Mouse (Mus musculus): Measurements from ENCODE around the gene Slc13a2. TPM values are rescaled to one million over a fixed set of nuclear protein-coding genes. Genes with fewer than 3 reads are reported as not detected.

The Slc13a2 gene
- polyA plus RNA-seq, 1 experiment from 2014 or later = not detected

DNA sequence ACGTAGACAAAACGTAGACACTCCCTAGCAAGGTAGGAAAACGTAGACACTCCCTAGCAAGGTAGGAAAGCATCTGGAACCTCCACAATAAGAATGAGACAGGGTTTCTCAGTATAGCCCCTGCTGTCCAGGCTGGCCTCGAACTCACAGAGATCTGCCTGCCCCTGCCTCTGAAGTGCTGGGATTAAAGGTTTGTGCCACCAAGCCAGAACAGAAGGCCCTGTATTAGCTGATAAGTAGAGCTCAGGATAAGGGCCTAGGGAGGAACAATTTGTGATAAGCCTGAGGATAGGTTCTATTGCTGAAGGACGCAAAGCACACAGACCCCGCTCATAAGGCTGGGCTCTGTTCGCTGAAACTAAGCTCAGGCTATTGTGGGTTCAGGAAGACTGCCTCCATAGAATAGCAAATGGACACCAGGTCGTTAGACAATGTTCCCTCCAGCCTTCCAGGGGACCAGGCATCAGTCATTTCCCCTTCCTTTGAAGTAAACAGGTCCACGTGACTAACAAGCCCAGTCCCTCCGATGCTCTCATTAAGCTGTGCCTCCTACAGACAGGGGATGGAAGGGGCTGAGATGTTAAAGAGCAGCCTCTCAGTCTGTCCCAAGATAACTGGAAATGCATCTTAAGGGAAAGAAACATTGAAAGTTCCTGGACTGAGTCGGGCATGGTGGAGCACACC, 8.3 kb upstream of the Slc13a2 start:
- H3K4me3 ChIP-seq = no peak overlapping the region
- H3K4me1 ChIP-seq = peaks cover under 1% of the 10 kb centered on the region; the same call in 1 of the 2 replicates
- no peak for ATAC-seq (ENCODE audit: low FRiP score, low read depth)
- no peak overlapping the region for H3K27ac ChIP-seq
- no peaks in the 10 kb centered on the region for H3K9me3 ChIP-seq
- no peaks in the 10 kb centered on the region for H3K27me3 ChIP-seq
- H3K4me2 ChIP-seq (replicated peaks) = no peak overlapping the region
- no peaks in the 10 kb centered on the region for H3K36me3 ChIP-seq
- WGBS = 44% methylated on average over 11 of the region's 11 CpGs
- H3K9ac ChIP-seq = no peak overlapping the region

DNA sequence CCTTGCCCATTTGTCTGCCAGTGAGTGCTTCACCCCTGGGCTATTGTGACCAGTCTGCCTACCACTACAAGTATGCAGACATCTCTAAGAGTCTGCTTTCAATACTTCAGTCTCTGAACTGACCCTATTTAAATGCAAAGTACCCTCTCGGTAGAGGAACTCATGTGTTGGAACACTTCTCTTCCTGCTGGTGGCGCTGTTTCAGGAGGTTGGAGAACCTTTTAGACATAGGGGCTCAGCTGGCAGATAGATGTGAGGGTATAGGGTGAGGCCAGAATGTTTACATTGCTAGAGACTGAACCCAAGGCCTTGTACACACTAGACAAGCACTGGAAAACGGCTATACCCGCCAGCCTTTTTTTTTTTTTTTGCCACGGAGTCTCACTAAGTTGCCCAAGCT, 6.3 kb upstream of the Slc13a2 start:
- H3K27me3 ChIP-seq = no peaks in the 10 kb centered on the region
- no peaks in the 10 kb centered on the region for H3K9me3 ChIP-seq
- H3K4me1 ChIP-seq = no peaks in the 10 kb centered on the region
- 80% methylated on average over 5 of the region's 5 CpGs for WGBS
- ATAC-seq (ENCODE audit: low FRiP score, low read depth) = no peak
- no peak overlapping the region for H3K9ac ChIP-seq
- H3K36me3 ChIP-seq = no peaks in the 10 kb centered on the region
- H3K4me3 ChIP-seq = no peak overlapping the region
- H3K27ac ChIP-seq = no peak overlapping the region
- no peak overlapping the region for H3K4me2 ChIP-seq (replicated peaks)

DNA sequence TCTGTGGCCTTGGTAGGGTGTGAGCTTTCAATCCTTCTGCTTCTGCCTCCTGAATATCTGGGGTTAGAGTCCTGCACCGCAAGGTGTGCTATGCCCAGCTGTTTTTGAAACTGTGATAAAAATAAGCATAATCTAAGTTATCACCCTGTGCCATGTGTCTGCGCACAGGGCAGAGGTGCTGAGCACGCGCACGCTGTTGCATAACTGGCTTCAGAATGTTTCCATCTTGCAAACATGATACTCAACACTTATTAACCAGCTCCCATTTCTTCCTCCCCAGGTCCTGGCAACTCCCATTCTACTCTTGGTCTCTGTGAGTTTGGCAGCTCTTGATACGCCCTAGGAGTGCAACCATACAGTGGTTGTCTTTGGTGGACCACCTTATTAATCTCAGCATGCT, 5.6 kb upstream of the Slc13a2 start:
- no peak overlapping the region for H3K4me2 ChIP-seq (replicated peaks)
- H3K9ac ChIP-seq = no peak overlapping the region
- no peak overlapping the region for H3K27ac ChIP-seq
- ATAC-seq (ENCODE audit: low FRiP score, low read depth) = no peak
- H3K27me3 ChIP-seq = peaks cover 5% of the 10 kb centered on the region
- WGBS = 90% methylated on average over 6 of the region's 6 CpGs
- no peaks in the 10 kb centered on the region for H3K36me3 ChIP-seq
- H3K9me3 ChIP-seq = no peaks in the 10 kb centered on the region
- no peak overlapping the region for H3K4me3 ChIP-seq
- no peaks in the 10 kb centered on the region for H3K4me1 ChIP-seq

DNA sequence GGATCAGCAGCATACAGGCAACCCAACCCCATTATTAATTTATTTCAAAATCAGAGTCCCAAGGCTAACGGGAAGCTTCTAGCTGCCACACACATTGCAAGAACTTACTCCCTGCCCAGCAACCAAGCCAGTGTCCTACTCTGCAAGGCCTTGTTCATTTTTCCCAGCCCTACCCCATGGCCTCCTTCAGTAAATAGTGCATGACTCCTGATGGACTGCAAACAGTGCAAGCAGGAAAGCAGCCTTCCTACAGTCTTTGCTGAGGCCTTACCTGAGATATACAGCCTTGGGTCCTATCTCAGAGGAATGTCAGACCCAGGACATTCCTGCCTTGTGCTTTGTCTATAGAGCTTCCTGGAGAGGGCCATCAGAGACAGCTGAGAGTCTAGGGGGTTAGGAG, 3.6 kb upstream of the Slc13a2 start:
- no peak overlapping the region for H3K4me3 ChIP-seq
- H3K9ac ChIP-seq = no peak overlapping the region
- no peaks in the 10 kb centered on the region for H3K9me3 ChIP-seq
- 85% methylated on average over 1 of the region's 1 CpGs for WGBS
- ATAC-seq (ENCODE audit: low FRiP score, low read depth) = no peak
- H3K36me3 ChIP-seq = no peaks in the 10 kb centered on the region
- H3K4me1 ChIP-seq = no peaks in the 10 kb centered on the region
- H3K27me3 ChIP-seq = peaks cover 19% of the 10 kb centered on the region
- no peak overlapping the region for H3K27ac ChIP-seq
- no peak overlapping the region for H3K4me2 ChIP-seq (replicated peaks)

DNA sequence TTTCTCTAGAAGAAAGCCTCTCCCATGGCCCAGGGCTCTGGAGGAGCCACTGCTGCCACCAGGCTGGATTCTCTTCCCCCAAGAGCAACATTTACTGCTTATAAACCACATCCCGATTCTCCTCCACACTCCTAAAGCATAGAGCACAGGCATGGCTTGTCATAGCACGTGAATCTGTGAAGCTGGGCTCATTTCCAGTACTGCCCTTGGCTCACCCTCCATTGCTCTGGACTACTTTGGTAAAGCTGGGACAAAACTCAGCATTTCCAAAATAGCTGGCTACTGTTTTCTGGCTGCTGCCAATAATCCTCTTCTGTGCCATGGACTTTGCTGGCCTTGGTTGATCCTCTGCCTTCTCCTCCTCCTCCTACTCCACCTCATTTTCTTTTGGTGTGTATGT, 2.3 kb upstream of the Slc13a2 start:
- 64% methylated on average over 2 of the region's 2 CpGs for WGBS
- no peaks in the 10 kb centered on the region for H3K36me3 ChIP-seq
- H3K27ac ChIP-seq = no peak overlapping the region
- no peak overlapping the region for H3K4me3 ChIP-seq
- no peak overlapping the region for H3K4me2 ChIP-seq (replicated peaks)
- H3K9me3 ChIP-seq = no peaks in the 10 kb centered on the region
- ATAC-seq (ENCODE audit: low FRiP score, low read depth) = no peak
- peaks cover 24% of the 10 kb centered on the region for H3K27me3 ChIP-seq
- no peak overlapping the region for H3K9ac ChIP-seq
- H3K4me1 ChIP-seq = no peaks in the 10 kb centered on the region

DNA sequence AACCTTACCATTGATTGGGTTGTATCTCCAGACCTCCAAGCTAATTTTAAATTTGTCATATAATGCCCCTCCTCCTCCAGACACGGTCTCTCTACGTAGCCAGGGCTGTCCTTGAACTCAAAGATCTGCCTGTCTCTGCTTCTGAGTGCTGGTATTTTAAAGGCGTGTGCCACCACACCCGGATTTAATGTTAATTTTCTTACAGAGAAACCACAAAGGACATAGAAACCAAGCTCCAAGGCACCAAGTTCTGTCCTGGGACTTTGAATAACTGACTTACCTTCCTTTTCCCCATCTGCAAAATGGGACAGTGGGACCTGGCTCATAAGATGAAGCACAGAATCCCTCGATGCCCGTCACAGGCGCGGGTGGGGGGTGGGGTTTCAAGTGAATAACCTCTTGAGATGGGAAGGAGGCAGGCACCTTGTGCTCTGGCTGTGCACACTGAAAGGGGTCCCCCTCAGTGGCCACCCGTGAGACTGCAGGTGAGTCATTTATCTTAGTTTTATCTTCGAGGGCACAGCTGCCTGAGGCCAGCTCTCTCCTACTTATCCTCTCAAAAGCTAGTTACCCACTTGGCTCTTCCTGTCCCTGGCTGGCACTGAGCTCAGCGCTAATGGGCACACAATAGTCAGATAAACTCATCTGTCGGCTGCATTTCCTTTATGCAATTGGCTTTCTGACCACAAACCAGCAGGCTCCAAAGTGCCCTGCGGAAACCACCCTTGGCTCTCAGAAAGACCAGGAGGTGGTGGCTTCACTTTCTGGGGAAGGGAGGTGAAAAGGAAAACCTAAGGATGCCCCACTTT, 612 bp downstream of the Slc13a2 start:
- no peak overlapping the region for H3K4me2 ChIP-seq (replicated peaks)
- no peaks in the 10 kb centered on the region for H3K9me3 ChIP-seq
- H3K4me1 ChIP-seq = no peaks in the 10 kb centered on the region
- H3K36me3 ChIP-seq = no peaks in the 10 kb centered on the region
- peaks cover 24% of the 10 kb centered on the region for H3K27me3 ChIP-seq
- no peak overlapping the region for H3K27ac ChIP-seq
- H3K4me3 ChIP-seq = no peak overlapping the region
- WGBS = 69% methylated on average over 13 of the region's 13 CpGs
- ATAC-seq (ENCODE audit: low FRiP score, low read depth) = no peak
- no peak overlapping the region for H3K9ac ChIP-seq

DNA sequence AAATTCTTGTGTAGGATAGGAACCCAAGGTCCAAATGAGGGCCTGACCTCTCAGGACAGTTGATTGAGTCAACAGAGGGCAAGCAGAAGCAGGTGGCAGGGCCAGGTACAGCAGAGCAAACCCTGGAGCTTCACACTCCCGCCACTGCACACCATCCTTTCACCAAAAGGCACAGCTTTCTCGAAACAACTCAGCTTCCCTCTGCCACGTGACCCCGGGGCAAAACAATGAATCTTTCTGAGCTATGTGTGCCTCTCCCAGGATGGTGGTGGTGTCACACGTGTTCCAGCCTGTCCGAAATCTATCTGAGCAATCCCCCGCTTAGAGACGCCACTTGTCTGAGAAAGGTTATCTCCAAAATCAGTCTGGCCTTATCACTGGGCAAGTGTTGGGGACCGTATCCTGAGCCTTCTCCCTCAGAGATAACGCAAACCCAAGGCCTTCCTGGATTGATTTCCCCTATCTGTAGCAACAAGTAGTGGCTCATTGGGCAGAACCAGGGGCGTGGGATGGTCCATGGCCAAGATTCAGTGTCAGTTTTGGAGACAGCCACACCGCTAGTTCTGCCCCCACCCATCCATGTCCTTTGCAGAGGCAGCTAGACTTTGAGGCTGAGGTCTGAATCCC, 1.6 kb downstream of the Slc13a2 start:
- Histone ChIP-seq H3K9ac (no peak overlapping the region), H3K27ac (no peak overlapping the region), H3K4me1 (no peaks in the 10 kb centered on the region), H3K36me3 (no peaks in the 10 kb centered on the region), H3K27me3 (peaks cover 24% of the 10 kb centered on the region), H3K4me3 (no peak overlapping the region), H3K9me3 (no peaks in the 10 kb centered on the region), H3K4me2 (replicated peaks) (no peak overlapping the region)
- WGBS = 74% methylated on average over 12 of the region's 12 CpGs
- no peak for ATAC-seq (ENCODE audit: low FRiP score, low read depth)

DNA sequence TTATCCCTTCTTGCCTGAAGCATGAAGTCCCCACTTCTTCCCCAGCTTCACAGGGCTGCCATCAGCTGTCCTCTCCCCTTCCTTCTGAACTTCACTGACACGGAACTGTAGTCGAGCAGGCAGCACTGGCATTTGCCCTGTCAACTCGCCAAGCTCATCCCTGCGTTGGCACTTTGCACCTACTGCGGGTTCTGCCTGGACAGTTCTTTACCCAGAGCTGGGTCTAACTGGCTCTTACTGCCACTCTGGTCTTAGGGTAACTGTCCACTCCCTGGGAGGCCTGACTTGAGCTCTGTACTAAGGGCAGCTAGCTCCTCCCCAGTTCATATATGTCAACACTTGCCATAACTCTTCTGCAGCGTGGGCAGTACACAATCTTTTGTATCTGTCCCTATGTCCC, 5.2 kb downstream of the Slc13a2 start:
- H3K27ac ChIP-seq = no peak overlapping the region
- no peaks in the 10 kb centered on the region for H3K4me1 ChIP-seq
- no peak overlapping the region for H3K4me3 ChIP-seq
- no peaks in the 10 kb centered on the region for H3K9me3 ChIP-seq
- no peak for ATAC-seq (ENCODE audit: low FRiP score, low read depth)
- H3K9ac ChIP-seq = no peak overlapping the region
- H3K36me3 ChIP-seq = no peaks in the 10 kb centered on the region
- H3K27me3 ChIP-seq = peaks cover 20% of the 10 kb centered on the region
- WGBS = 82% methylated on average over 6 of the region's 6 CpGs
- no peak overlapping the region for H3K4me2 ChIP-seq (replicated peaks)

DNA sequence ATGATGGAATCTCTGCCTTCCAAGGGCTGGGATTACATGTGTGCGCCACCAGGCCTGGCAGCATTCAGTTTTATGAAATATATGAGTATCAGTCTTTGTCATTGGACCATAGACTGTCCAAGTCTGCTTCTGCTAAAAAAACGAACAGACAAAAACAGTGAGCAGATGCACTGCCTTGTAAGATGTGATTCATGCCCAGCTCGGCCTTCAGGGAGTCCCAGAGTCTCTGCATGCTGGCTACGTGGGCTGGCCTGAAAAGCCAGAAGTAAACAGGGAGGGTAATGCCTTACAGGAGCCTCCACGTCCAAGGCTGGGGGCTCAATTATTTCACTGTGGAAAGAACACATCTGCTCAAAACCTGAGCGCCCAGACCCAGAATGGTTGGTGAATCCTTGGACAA, 9.2 kb downstream of the Slc13a2 start:
- H3K9me3 ChIP-seq = no peaks in the 10 kb centered on the region
- no peak overlapping the region for H3K4me3 ChIP-seq
- H3K4me2 ChIP-seq (replicated peaks) = no peak overlapping the region
- H3K36me3 ChIP-seq = no peaks in the 10 kb centered on the region
- no peak for ATAC-seq (ENCODE audit: low FRiP score, low read depth)
- no peak overlapping the region; the same call in 1 of the 2 replicates for H3K9ac ChIP-seq
- H3K27me3 ChIP-seq = peaks cover 7% of the 10 kb centered on the region; the same call in 1 of the 2 replicates
- no peak overlapping the region for H3K27ac ChIP-seq
- WGBS = 69% methylated on average over 6 of the region's 6 CpGs
- no peaks in the 10 kb centered on the region for H3K4me1 ChIP-seq

DNA sequence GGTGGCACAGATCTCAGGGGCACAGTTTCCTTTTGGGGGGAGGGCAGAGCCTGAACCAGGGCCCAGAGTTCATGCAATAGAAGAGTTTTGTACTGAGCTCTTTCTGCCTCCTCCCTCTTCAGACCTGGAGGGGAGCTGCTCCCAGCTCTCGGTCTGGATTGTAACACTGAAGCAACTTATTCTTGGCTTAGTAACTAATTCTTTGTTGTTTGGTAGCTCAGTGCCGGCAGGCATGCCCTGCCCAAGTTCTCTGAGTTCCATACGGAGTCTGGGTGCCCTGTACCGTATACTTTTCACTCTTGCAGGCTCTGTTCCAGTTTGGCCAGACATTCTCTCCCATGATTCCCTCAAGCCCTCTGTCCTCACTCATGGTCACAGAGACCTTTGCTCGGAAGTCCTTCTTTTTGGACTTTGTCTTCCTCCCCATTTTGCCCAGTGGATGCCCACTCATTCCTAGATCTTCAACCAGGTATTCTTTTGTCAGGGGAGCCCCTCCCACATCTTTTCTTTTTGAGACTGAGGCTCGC, 9.6 kb downstream of the Slc13a2 start:
- Histone ChIP-seq H3K27me3 (peaks cover 7% of the 10 kb centered on the region; the same call in 1 of the 2 replicates), H3K36me3 (no peaks in the 10 kb centered on the region), H3K4me1 (no peaks in the 10 kb centered on the region), H3K27ac (no peak overlapping the region), H3K4me2 (replicated peaks) (no peak overlapping the region), H3K9me3 (no peaks in the 10 kb centered on the region), H3K9ac (no peak overlapping the region), H3K4me3 (no peak overlapping the region)
- 74% methylated on average over 6 of the region's 6 CpGs for WGBS
- ATAC-seq (ENCODE audit: low FRiP score, low read depth) = no peak

DNA sequence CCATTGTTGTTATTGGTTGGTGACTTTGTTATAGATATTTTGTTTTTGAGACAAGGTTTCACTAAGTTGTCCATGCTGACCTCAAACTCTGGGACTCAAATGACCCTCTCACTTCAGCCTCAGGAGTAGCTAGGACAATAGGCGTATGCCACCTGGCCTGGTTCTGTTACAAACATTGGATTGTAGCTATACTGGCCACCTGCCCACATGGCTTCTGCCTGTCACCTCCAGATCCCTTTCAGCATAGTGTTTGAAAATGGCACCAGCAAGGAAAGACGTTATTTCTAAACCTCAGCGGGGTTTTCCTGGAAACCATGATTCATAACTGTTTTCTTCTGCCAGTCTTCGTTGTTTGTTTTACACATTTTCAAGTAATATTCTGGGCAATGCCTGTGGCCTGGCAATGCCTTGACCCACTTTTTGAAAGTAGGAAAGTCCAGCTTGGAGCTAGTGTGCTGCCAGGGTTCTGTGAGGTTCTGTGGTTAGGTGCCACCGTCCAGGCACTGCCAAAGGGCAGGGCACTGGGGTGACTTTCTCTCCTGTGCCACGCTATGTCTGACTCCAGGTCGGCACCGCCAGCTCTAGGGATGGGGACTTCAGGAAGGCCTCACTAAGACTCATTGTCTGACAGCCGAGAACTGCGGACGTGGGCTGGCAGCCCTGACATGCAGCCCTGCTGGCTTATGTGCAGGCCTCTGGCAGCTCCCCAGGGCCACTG, 10.3 kb downstream of the Slc13a2 start:
- H3K27ac ChIP-seq = no peak overlapping the region
- no peaks in the 10 kb centered on the region for H3K9me3 ChIP-seq
- no peaks in the 10 kb centered on the region for H3K4me1 ChIP-seq
- WGBS = 80% methylated on average over 11 of the region's 11 CpGs
- peaks cover 7% of the 10 kb centered on the region; the same call in 1 of the 2 replicates for H3K27me3 ChIP-seq
- no peak overlapping the region for H3K4me2 ChIP-seq (replicated peaks)
- H3K9ac ChIP-seq = no peak overlapping the region
- H3K36me3 ChIP-seq = no peaks in the 10 kb centered on the region
- H3K4me3 ChIP-seq = no peak overlapping the region
- no peak for ATAC-seq (ENCODE audit: low FRiP score, low read depth)
